Mouse (Mus musculus) small intestine, adult 2 months (tissue): ENCODE results near the gene Rad51b.

ENCODE experiments used
- CTCF ChIP-seq: fragments of 200-500 bp; IDR thresholded peaks from 2 replicates; pipeline ENCODE4 v1.5.1; 2012; ENCODE audit warnings: low read depth, mild to moderate bottlenecking, control low read depth, inconsistent platforms, low read length, moderate library complexity, mixed read lengths; ENCODE audit not compliant: insufficient replicate concordance, insufficient read length; ENCODE audit errors: extremely low read depth
- POLR2A ChIP-seq: fragments of 200-500 bp; IDR thresholded peaks from 2 replicates; pipeline ENCODE4 v1.6.1; 2012; ENCODE audit warnings: low read depth, mild to moderate bottlenecking, control low read depth, inconsistent platforms, low read length, moderate library complexity

DNA sequence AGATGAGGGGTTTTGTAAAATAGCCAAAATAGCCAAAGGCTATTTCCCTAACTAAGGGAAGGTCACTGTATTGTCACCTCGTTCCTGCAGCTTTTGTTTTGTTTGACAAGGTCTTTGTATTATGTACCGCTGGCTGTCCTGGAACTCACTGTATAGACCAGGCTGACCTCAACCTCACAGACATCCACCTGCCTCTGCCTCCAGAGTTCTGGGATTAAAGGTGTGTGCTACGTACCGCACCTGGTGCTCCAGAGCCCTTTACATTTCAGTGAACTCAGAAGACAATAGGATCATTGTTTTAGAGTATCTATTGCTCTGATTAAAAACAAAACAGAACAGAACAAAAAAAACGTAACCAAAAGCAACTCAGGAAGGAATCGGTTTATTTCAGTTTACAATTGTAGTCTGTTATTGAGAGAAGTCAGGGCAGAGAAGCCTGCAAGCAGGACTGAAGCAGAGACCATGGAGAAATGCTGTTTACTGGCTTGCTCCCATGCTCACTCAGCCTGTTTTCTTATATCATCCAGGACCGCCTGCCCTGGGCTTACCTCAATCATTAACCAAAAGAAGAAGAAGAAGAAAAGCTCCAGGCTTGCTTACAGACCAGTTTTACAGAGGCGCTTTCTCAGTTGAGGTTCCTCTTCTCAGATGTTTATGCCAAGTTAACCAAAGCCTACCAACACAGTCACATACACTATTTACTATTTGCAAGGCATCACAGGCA, 251.7 kb downstream of the Rad51b start:
- no peak for TF ChIP-seq CTCF
- TF ChIP-seq POLR2A, result no peak
